Mouse (Mus musculus) T-cell, adult 66 days (primary cell): ENCODE results near the gene Hadh. TPM values are rescaled to one million over a fixed set of nuclear protein-coding genes. Genes with fewer than 3 reads are reported as not detected.

Experiments
- total RNA-seq, 2 experiments: library from RNA; stranded (reverse); gene quantifications; 3 replicates in 1 of 2; 4 replicates in 1 of 2; pipeline ENCODE4 v1.2.4; 2023

Gene Hadh
- total RNA-seq = 10 to 100 TPM; 26.6 to 26.9 TPM

GRCm38 (mm10) chr3:131271559-131272373, at the start of gene Hadh:
Gene Hadh (minus strand): TSS chr3:131272101.

DNA sequence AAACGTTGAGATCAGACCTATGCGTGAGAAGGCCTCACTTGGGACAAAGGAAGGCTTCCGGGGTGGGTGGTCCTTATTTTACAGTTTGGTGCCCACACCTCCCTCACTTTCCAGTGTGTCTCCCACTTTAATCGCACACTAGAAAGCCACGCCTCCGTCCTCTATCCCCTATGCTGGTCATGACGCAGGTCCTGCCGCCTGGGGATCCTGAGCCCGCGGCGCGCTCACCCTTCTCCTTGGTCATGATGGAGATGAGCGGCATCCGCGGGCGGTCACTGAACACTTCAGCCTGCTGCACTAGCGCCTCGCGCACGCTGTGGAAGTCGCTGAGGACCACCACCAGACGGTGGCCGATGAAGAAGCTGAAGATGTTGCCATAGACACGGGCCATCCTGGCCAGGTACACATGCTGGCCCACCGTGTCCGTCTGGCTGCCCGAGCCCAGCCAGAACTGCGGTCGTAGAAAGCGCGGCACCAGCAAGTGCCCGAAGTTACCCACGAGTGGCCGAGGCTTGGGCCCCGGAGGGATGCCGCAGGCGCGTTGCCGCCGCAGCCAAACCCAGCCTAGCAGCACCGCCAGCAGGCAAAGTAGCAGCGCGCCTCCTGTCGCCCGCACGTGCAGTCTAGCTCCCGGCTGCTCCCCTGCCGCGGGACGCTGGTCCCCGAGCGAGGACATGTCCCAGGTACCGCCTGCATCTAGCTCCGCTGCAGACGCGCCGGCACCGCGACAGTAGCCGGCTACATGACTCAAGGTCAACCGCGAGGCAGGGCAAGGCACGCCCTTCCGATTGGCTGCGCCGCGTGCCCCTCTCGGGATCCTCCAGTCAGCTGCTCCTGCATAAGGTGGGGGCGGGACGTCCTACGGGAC, 30.8 kb upstream of the Hadh start, which contains the start of gene Cyp2u1:
Gene Cyp2u1, minus strand, starts transcription at position 776 of the 868 bp plus-strand sequence.

Other genes starting within 250 kb of the Hadh start
- gene Lef1, start 161.6 kb downstream of the Hadh start, total RNA-seq = 100 to 1,000 TPM; 660 to 664 TPM
- 1 to 10 TPM; 1.0 to 2.3 TPM for gene Cyp2u1, start 31.1 kb upstream of the Hadh start, total RNA-seq
- under 1 TPM in 1 of 2 experiments, not detected in 1; 0.15 TPM for gene Sgms2, start 219.3 kb upstream of the Hadh start, total RNA-seq